Mouse (Mus musculus) cortical plate, adult 2 months (tissue): ENCODE results near the gene Tas2r143.

Experiments
- CTCF ChIP-seq: fragments of 200-500 bp; IDR thresholded peaks from 2 replicates; pipeline ENCODE4 v1.5.1; 2011; ENCODE audit warnings: mild to moderate bottlenecking, control low read depth, low read length; ENCODE audit not compliant: insufficient read depth; ENCODE audit errors: extremely low read depth
- POLR2A ChIP-seq: fragments of 200-500 bp; IDR thresholded peaks from 2 replicates; pipeline ENCODE4 v1.6.1; 2011; ENCODE audit warnings: mild to moderate bottlenecking, low read length, control low read depth; ENCODE audit not compliant: insufficient read depth; ENCODE audit errors: extremely low read depth

DNA sequence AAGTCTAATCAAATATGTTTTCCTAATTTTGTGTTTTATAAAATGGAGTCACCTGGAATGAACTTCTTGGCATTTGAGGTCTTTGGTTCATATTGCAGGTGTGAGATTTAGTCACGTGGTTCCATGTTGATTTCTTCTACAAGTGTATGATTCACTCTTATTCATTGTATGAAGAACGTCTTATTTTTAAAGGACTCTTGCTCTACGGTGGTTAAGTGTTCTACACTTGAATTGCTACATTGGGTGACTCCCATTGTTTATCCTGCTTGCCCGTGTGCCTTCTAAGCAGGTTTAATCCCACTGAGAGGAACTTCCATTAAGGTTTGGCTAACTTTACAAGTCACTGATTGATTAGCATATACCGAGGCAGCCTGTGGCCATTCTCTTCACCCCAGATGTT, 22.8 kb upstream of the Tas2r143 start:
- TF ChIP-seq CTCF (no peak), POLR2A (no peak)
